Mouse (Mus musculus): ENCODE data around the gene Sart1. TPM values are rescaled to one million over a fixed set of nuclear protein-coding genes. Genes with fewer than 3 reads are reported as not detected.
A peak's percentile ranks its signal among the peaks of the same experiment; 100 is the strongest.
"Not testable (repeated sequence)": the region's sequence is repeated elsewhere in the genome, so short reads cannot be mapped to it uniquely, and the experiment has no call there.

The Sart1 gene
- total and polyA plus RNA-seq, 2 experiments from 2014 or later, result 4.4 to 26.9 TPM

DNA sequence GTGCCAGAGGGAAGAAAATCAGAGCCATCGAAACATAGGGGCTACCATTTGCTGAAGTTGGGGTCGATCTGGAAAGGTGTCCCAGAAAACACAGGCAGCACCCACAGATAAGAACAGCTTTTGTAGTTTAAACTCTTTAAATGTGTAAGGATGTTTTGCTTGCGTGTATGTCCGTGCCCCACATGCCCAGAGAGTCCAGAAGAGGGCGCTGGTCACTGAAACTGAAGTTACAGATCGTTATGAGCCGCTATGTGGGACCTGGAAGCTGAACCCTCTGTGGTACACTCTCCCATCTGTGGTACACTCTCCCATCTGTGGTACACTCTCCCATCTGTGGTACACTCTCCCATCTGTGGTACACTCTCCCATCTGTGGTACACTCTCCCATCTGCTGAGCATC is 18.6 kb upstream of the Sart1 start:
- TF ChIP-seq EP300 (IDR thresholded peaks at IDR 0.05; ENCODE audit: low read depth), result no peak
- peak; percentile 61 for TF ChIP-seq CTCF (IDR thresholded peaks at IDR 0.05; ENCODE audit: low read depth)
- DNase-seq (ENCODE audit: low spot score) (peak; percentile 87), ATAC-seq (ENCODE audit: insufficient read depth, low read depth) (peak; percentile 72)
- Histone ChIP-seq H3K9ac (replicated peaks; ENCODE audit: low read depth, low read length) (peak overlapping the region; percentile 79), H3K4me1 (ENCODE audit: control insufficient read depth, insufficient read depth) (peaks cover 16% of the 10 kb centered on the region; the same call in 1 of the 2 replicates), H3K27me3 (ENCODE audit: control insufficient read depth, insufficient read depth, low read length) (no peaks in the 10 kb centered on the region), H3K9me3 (replicated peaks; ENCODE audit: control insufficient read depth, low read length) (no peaks in the 10 kb centered on the region), H3K4me3 (ENCODE audit: low read depth, low read length) (peak overlapping the region; percentile 60), H3K4me2 (ENCODE audit: low read depth, low read length) (peak overlapping the region; percentile 77), H3K27ac (ENCODE audit: low read depth) (peak overlapping the region; percentile 100), H3K36me3 (replicated peaks; ENCODE audit: control insufficient read depth, insufficient read depth, low read length) (no peaks in the 10 kb centered on the region)
- 18% methylated on average over 7 of the region's 7 CpGs for WGBS

DNA sequence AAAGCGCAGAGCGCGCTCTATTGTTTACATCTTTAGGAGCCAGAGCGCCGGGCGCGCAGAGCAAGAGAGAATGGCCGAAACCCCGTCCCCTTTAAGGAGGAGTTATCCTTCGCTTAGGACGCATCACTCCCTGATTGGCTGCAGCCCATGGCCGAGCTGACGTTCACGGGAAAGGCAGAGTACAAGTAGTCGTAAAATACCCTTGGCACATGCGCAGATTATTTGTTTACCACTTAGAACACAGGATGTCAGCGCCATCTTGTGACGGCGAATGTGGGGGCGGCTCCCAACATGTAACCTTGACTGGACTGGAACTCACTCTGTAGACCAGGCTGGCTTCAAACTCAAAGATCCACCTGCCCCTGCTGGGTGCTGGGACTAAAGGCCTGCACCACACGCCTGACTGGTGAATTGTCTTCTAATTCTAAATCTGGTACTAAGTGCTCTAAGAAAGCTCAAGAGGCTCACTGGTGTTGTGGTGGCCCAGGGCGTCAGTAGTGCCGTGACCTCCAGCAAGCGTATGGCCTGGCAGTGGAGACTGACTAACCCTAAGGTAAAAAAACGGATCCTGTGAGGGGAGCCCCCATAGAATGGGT is 18.1 kb upstream of the Sart1 start:
- 11% methylated on average over 21 of the region's 25 CpGs for WGBS
- Histone ChIP-seq H3K4me1 (ENCODE audit: control insufficient read depth, insufficient read depth) (peaks cover 16% of the 10 kb centered on the region; the same call in 1 of the 2 replicates), H3K9ac (replicated peaks; ENCODE audit: low read depth, low read length) (peak overlapping the region; percentile 79), H3K4me3 (ENCODE audit: low read depth, low read length) (peak overlapping the region; percentile 60), H3K27ac (ENCODE audit: low read depth) (peak overlapping the region; percentile 100), H3K4me2 (ENCODE audit: low read depth, low read length) (peak overlapping the region; percentile 77)
- not testable (repeated sequence) for H3K36me3 ChIP-seq (replicated peaks; ENCODE audit: control insufficient read depth, insufficient read depth, low read length); H3K9me3 ChIP-seq (replicated peaks; ENCODE audit: control insufficient read depth, low read length); DNase-seq (ENCODE audit: low spot score); H3K27me3 ChIP-seq (ENCODE audit: control insufficient read depth, insufficient read depth, low read length)
- peak; percentile 76 for ATAC-seq (ENCODE audit: insufficient read depth, low read depth)

DNA sequence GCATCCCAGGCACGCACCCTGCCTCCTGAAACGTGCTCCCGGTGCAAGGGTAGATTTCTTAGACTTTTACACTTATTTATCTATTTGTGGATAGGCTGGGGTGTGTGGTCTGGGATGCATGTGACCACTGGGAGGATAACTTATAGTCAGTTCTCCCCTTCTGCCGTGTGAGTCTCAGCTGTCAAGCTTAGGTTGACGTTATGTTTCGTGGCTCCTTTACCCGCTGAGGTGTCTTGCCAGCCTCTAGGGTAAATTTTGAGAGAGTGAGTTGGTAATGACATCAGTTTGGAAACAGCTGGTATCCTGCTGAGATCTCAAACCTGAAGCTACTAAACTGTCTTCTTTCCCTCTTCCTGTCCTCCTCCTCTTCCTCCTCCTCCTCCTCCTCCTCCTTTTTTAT is 17.4 kb upstream of the Sart1 start:
- Histone ChIP-seq H3K4me1 (ENCODE audit: control insufficient read depth, insufficient read depth) (peaks cover 16% of the 10 kb centered on the region; the same call in 1 of the 2 replicates), H3K4me3 (ENCODE audit: low read depth, low read length) (peak overlapping the region; percentile 41), H3K9me3 (replicated peaks; ENCODE audit: control insufficient read depth, low read length) (no peaks in the 10 kb centered on the region), H3K27ac (ENCODE audit: low read depth) (peak overlapping the region; percentile 81), H3K9ac (replicated peaks; ENCODE audit: low read depth, low read length) (peak overlapping the region; percentile 47; the same call in 1 of the 2 replicates), H3K27me3 (ENCODE audit: control insufficient read depth, insufficient read depth, low read length) (no peaks in the 10 kb centered on the region), H3K4me2 (ENCODE audit: low read depth, low read length) (peak overlapping the region; percentile 61), H3K36me3 (replicated peaks; ENCODE audit: control insufficient read depth, insufficient read depth, low read length) (no peaks in the 10 kb centered on the region)
- no peak for DNase-seq (ENCODE audit: low spot score)
- TF ChIP-seq CTCF (IDR thresholded peaks at IDR 0.05; ENCODE audit: low read depth) (no peak), EP300 (IDR thresholded peaks at IDR 0.05; ENCODE audit: low read depth) (no peak)
- 12% methylated on average over 7 of the region's 7 CpGs for WGBS
- no peak for ATAC-seq (ENCODE audit: insufficient read depth, low read depth)

DNA sequence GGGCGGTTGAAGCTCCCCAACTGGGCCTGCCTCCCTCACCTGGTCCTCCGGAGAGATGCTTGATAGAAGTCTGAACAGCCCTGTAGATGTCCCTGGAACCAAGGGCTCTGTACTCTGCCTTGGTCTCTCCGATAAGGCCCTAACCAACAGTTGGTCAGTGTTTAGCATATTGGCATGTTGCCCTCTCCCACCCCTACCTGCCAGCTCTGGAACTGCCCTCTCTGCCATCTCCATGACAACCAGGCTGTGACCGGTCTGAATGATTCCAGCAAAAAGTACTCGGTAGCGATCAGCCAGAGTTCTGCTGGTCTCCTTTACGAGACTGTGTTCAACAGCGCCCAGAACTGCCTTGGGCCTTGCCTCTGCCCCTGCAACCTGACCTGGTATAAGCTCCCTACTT is 13.8 kb upstream of the Sart1 start, which contains the start of gene Tsga10ip:
Gene Tsga10ip, minus strand, starts transcription at position 234 of the 400 bp plus-strand sequence.
- H3K4me1 ChIP-seq (ENCODE audit: control insufficient read depth, insufficient read depth), result no peaks in the 10 kb centered on the region
- DNase-seq (ENCODE audit: low spot score), result no peak
- no peak within 1 kb of the TSS for H3K4me2 ChIP-seq (ENCODE audit: low read depth, low read length)
- 80% methylated on average over 8 of the region's 8 CpGs for WGBS
- no peak within 1 kb of the TSS for H3K4me3 ChIP-seq (ENCODE audit: low read depth, low read length)
- no peak within 1 kb of the TSS for H3K9ac ChIP-seq (replicated peaks; ENCODE audit: low read depth, low read length)
- H3K9me3 ChIP-seq (replicated peaks; ENCODE audit: control insufficient read depth, low read length), result no peaks in the 10 kb centered on the region
- H3K27me3 ChIP-seq (ENCODE audit: control insufficient read depth, insufficient read depth, low read length), result no peaks in the 10 kb centered on the region
- H3K36me3 ChIP-seq (replicated peaks; ENCODE audit: control insufficient read depth, insufficient read depth, low read length), result no peaks in the 10 kb centered on the region
- no peak for ATAC-seq (ENCODE audit: insufficient read depth, low read depth)
- TF ChIP-seq CTCF (IDR thresholded peaks at IDR 0.05; ENCODE audit: low read depth) (no peak), EP300 (IDR thresholded peaks at IDR 0.05; ENCODE audit: low read depth) (no peak)
- no peak within 1 kb of the TSS for H3K27ac ChIP-seq (ENCODE audit: low read depth)

DNA sequence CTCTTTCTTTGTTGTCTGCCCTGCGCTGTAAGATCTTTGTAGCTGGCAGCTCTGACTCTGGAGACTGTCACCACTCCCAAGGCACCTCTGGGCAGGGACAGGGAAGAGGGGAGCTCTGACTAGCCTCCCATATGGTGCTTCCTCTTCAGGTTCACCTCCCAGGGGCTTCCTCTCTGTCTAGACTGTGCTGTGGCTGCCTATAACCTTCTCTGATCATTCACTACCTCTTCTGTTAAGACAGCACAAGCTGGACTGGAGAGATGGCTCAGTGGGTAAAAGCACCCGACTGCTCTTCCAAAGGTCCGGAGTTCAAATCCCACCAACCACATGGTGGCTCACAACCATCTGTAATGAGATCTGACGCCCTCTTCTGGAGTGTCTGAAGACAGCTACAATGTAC is 12.6 kb upstream of the Sart1 start:
- H3K27me3 ChIP-seq (ENCODE audit: control insufficient read depth, insufficient read depth, low read length); H3K9ac ChIP-seq (replicated peaks; ENCODE audit: low read depth, low read length); H3K4me3 ChIP-seq (ENCODE audit: low read depth, low read length); H3K27ac ChIP-seq (ENCODE audit: low read depth); H3K36me3 ChIP-seq (replicated peaks; ENCODE audit: control insufficient read depth, insufficient read depth, low read length); H3K9me3 ChIP-seq (replicated peaks; ENCODE audit: control insufficient read depth, low read length); H3K4me2 ChIP-seq (ENCODE audit: low read depth, low read length); H3K4me1 ChIP-seq (ENCODE audit: control insufficient read depth, insufficient read depth); DNase-seq (ENCODE audit: low spot score): not testable (repeated sequence)
- 54% methylated on average over 4 of the region's 4 CpGs for WGBS
- peak; percentile 33; the same call in 1 of the 2 replicates for ATAC-seq (ENCODE audit: insufficient read depth, low read depth)

DNA sequence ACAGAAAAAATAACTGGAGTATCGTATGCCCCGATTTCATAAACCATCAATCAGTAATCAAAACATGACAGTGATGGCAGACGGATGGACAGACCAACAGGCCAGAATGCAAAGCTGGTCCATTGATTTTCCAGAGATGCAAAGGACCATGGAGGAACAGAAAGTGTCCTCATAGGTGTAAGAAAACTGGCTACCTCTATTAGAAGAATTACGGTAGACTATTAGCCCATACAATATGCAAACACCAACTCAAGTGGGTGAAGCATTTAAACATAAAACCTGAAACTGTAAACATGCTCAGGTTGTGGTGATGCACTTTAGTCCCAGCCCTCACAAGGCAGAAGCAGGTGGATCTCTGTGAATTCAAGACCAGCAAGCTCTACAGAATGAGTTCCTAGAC is 6.9 kb upstream of the Sart1 start:
- Histone ChIP-seq H3K4me3 (ENCODE audit: low read depth, low read length) (no peak overlapping the region), H3K36me3 (replicated peaks; ENCODE audit: control insufficient read depth, insufficient read depth, low read length) (no peaks in the 10 kb centered on the region), H3K9ac (replicated peaks; ENCODE audit: low read depth, low read length) (no peak overlapping the region), H3K27ac (ENCODE audit: low read depth) (no peak overlapping the region), H3K9me3 (replicated peaks; ENCODE audit: control insufficient read depth, low read length) (no peaks in the 10 kb centered on the region), H3K4me1 (ENCODE audit: control insufficient read depth, insufficient read depth) (no peaks in the 10 kb centered on the region; the same call in 1 of the 2 replicates), H3K27me3 (ENCODE audit: control insufficient read depth, insufficient read depth, low read length) (no peaks in the 10 kb centered on the region), H3K4me2 (ENCODE audit: low read depth, low read length) (no peak overlapping the region)
- no peak for ATAC-seq (ENCODE audit: insufficient read depth, low read depth)
- TF ChIP-seq CTCF (IDR thresholded peaks at IDR 0.05; ENCODE audit: low read depth) (no peak), EP300 (IDR thresholded peaks at IDR 0.05; ENCODE audit: low read depth) (no peak)
- DNase-seq (ENCODE audit: low spot score), result no peak
- 74% methylated on average over 4 of the region's 4 CpGs for WGBS
